Mouse (Mus musculus) forebrain, embryonic 12.5 days (tissue): ENCODE data around the gene Avil. TPM values are rescaled to one million over a fixed set of nuclear protein-coding genes. Genes with fewer than 3 reads are reported as not detected.

Source experiments
- ATAC-seq: fragments of 200-750 bp; cut with Nextera tagmentation; 2 replicates; pipeline ENCODE4 v1.8.0; 2017; ENCODE audit warnings: moderate TSS enrichment; ENCODE audit not compliant: low FRiP score
- H3K27ac ChIP-seq: fragments of 300-500 bp; sonication (generic); 2 replicates; pipeline ENCODE4 v1.5.1; 2016; ENCODE audit warnings: mild to moderate bottlenecking
- H3K27me3 ChIP-seq: fragments of 300-500 bp; sonication (generic); 2 replicates; pipeline ENCODE4 v1.6.1; 2016; ENCODE audit warnings: mild to moderate bottlenecking
- H3K36me3 ChIP-seq: fragments of 300-500 bp; sonication (generic); replicated peaks from 2 replicates; pipeline ENCODE4 v1.6.1; 2016; ENCODE audit warnings: mild to moderate bottlenecking
- H3K4me1 ChIP-seq: fragments of 300-500 bp; sonication (generic); 2 replicates; pipeline ENCODE4 v1.6.1; 2016
- H3K4me2 ChIP-seq: fragments of 300-500 bp; sonication (generic); 2 replicates; pipeline ENCODE4 v1.6.1; 2016; ENCODE audit warnings: mild to moderate bottlenecking, moderate library complexity
- H3K4me3 ChIP-seq: fragments of 300-500 bp; sonication (generic); replicated peaks from 2 replicates; pipeline ENCODE4 v1.5.1; 2016; ENCODE audit warnings: mild to moderate bottlenecking
- H3K9ac ChIP-seq: fragments of 300-500 bp; sonication (generic); 2 replicates; pipeline ENCODE4 v1.6.1; 2016; ENCODE audit warnings: mild to moderate bottlenecking
- H3K9me3 ChIP-seq: fragments of 300-500 bp; sonication (generic); 2 replicates; pipeline ENCODE4 v1.6.1; 2016
- WGBS: fragments of 180-500 bp; shearing (Covaris S2); methylation state at CpG from one replicate; pipeline ENCODE4 v1.1.7; 2016; 5-methylcytosine and 5-hydroxymethylcytosine counted together
- polyA plus RNA-seq: library from polyadenylated mRNA; unstranded; fragments of >200 nt; fragmentation: Nextera tagmentation; extraction: Ambion mirVana; gene quantifications from 2 replicates; pipeline ENCODE4 v1.2.1, GENCODE M21; 2016

The Avil gene
- 0.21 TPM in 1 of 2 replicates, not detected in the other for polyA plus RNA-seq

DNA sequence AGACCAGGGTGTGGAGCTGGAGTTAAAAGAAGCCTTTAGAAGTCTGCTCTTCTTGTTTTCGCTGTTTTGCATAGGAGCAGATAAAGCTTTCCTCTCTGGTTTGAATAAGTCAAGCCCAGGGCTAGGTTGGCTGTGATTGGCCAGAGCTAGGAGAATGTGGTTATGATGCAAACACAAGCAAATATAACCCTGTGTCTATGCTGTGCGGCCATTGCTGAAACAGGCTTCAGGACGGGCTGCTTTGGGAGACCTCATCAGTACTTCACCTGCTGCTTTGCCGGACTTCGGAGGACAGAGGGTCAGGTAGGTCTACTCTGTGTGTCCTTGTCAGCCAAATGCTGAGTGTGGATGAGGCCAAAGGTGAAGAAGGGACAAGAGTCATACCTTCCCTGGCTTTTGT, at the start of gene Avil:
Gene Avil, plus strand, starts transcription at position 181 of the 400 bp plus-strand sequence.
- Histone ChIP-seq H3K4me2 (no peak within 1 kb of the TSS), H3K27ac (0 out of 2 replicates have a peak within 1 kb of the TSS, but pooled peaks have one; percentile 19), H3K4me3 (no peak within 1 kb of the TSS), H3K9ac (no peak within 1 kb of the TSS), H3K27me3 (no peaks in the 10 kb centered on the region), H3K9me3 (no peaks in the 10 kb centered on the region), H3K36me3 (peaks cover 46% of the 10 kb centered on the region), H3K4me1 (no peaks in the 10 kb centered on the region)
- 90% methylated on average over 5 of the region's 5 CpGs for WGBS
- ATAC-seq, result peak; percentile 39; the same call in 1 of the 2 replicates

DNA sequence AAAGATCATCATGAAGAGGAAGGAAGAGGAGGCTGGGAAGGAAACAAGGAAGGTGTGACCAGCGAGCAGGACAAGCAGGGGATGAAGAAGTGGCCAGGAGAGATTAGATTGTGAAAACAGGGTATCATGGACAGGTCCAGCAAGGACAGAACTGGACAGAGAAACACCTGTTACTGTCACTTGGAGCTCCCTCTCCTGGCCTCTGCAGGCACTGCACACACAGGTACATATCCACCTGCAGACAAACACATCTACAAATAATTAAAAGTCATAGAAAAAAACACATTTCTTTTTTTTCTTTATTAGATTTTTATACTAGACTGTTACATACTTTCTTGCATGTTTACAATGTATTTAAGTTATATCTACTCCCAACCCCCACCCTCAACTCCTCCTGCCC, 48.1 kb upstream of the Avil start:
- Histone ChIP-seq H3K4me3 (no peak overlapping the region), H3K9me3 (no peaks in the 10 kb centered on the region), H3K9ac (no peak overlapping the region), H3K4me1 (peaks cover 13% of the 10 kb centered on the region), H3K36me3 (no peaks in the 10 kb centered on the region), H3K27me3 (0 out of 2 replicates have a peak, but pooled peaks cover 6% of the 10 kb centered on the region), H3K27ac (no peak overlapping the region), H3K4me2 (no peak overlapping the region)
- 95% methylated on average over 1 of the region's 1 CpGs for WGBS
- ATAC-seq, result no peak

DNA sequence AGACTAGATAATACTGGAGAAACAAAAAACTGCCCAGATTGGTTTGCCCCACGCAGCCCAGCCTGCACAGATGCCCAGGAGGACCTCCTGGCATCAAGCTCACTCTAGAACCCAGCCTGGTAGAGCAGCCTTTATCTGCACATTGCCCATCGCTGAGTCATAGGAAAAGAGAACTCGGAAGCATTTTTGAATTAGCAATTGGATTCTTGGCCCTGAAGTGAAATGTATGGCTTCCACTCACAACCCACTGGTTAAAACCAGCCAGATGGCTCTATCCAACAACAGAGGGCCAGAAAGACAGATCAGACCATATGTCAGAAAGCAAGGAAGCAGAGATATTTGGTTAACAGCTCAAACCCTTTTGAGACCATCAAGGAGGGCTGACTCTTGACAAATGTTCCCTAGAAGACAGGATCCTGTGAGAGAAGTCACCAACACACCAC, 47.5 kb upstream of the Avil start:
- H3K36me3 ChIP-seq, result no peaks in the 10 kb centered on the region
- H3K9me3 ChIP-seq, result no peaks in the 10 kb centered on the region
- peaks cover 19% of the 10 kb centered on the region for H3K4me1 ChIP-seq
- no peak overlapping the region for H3K4me2 ChIP-seq
- no peak for ATAC-seq
- 87% methylated on average over 3 of the region's 3 CpGs for WGBS
- no peak overlapping the region for H3K27ac ChIP-seq
- H3K9ac ChIP-seq, result no peak overlapping the region
- 0 out of 2 replicates have a peak, but pooled peaks cover 6% of the 10 kb centered on the region for H3K27me3 ChIP-seq
- H3K4me3 ChIP-seq, result no peak overlapping the region

DNA sequence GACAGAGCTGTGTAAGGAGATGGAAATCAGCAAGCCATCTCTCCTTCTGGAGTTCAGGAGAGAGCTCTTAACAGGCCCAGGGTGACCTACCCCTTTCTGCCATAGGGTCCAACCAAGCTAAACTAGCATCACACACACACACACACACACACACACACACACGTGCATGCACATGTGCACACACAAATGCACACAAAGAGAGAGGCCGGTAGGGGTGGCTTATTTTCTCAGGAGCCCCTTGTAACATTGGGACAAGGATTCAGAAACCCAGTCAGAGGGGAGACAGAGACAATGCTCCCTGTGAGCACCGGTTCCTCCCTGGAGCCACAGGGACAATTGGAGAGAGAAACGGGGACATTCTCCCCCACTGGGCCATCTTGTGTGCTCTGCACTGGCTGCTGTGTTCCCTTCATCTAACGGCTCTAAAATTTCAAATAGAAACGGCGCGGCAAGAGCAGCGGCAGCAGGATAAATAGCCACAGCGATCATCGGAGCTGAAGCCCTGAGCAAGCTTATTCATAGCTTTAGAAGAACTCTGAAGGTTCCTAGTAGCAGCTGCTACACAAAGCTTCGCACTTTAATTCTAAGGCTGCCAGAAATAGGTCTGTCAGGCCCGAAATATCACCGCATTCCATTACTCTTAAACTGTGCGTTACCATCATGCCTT, 43.7 kb upstream of the Avil start:
- peak overlapping the region; percentile 40 for H3K9ac ChIP-seq
- H3K9me3 ChIP-seq, result no peaks in the 10 kb centered on the region
- H3K4me1 ChIP-seq, result peaks cover 22% of the 10 kb centered on the region
- H3K27me3 ChIP-seq, result peaks cover 15% of the 10 kb centered on the region; the same call in 1 of the 2 replicates
- peak overlapping the region; percentile 91 for H3K27ac ChIP-seq
- WGBS, result 5% methylated on average over 15 of the region's 15 CpGs
- H3K4me3 ChIP-seq, result no peak overlapping the region
- no peaks in the 10 kb centered on the region for H3K36me3 ChIP-seq
- ATAC-seq, result 0 out of 2 replicates have a peak, but pooled peaks have one; percentile 3
- peak overlapping the region; percentile 47 for H3K4me2 ChIP-seq

DNA sequence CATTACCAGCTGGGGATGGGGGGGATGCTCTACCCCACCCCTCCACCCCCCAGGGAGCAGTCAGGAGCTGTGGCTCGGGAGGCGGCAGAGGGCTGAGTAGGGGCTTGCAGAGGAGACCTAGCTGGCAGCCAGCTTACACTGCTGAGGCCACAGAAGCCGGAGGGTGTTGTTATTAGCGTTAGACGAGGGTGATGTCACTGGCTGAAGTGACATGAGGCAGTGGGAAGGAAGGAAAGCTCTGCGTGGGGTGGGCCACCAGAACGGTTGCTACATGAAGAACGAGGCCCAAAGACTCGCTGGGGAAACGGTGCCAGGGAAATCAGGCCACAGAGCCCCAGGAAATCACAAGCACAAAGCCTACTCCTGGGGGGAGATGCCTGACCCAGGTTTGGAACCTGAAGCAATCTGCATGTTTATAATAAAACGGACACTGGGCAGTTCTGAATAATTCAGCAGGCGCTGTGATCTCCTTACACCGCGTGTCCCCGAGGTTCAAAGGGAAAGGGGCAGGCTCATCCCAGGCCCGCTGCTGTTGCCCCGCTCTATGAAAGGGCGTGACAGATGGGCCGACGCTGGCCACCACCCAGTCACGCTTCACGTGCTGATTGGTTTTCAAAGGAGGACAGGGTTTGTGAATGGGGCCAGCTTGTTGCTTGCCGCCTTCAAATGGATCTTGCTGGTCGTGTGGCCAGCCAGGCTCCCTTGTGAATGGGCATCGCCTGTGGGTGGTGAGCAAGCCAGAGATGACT, 43.0 kb upstream of the Avil start:
- H3K27ac ChIP-seq, result peak overlapping the region; percentile 91
- H3K36me3 ChIP-seq, result no peaks in the 10 kb centered on the region
- peaks cover 15% of the 10 kb centered on the region; the same call in 1 of the 2 replicates for H3K27me3 ChIP-seq
- peak overlapping the region; percentile 7; the same call in 1 of the 2 replicates for H3K4me3 ChIP-seq
- H3K4me1 ChIP-seq, result peaks cover 29% of the 10 kb centered on the region
- H3K9ac ChIP-seq, result peak overlapping the region; percentile 40
- peak overlapping the region; percentile 47 for H3K4me2 ChIP-seq
- peak; percentile 91 for ATAC-seq
- under 1% methylated on average over 25 of the region's 25 CpGs for WGBS
- H3K9me3 ChIP-seq, result no peaks in the 10 kb centered on the region

DNA sequence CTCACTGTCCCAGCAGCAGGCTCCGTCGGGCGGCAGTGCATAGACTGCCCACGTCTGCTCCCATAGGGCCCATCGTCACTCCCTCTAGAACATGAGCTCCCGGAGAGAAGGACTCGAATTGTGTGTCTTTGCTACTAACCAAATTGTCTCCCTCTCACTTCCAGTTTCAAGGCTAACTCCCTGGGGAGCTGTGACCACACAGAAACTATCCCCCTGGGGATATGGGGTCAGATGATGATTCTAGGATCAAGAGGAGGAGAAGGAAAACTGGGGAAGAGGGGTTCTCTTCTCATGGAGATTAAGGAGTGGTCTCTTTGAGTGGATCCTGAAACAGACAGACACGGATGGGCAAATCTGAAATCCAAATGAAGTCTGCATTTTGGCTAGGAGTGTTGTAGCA, 40.0 kb upstream of the Avil start:
- ATAC-seq, result no peak
- H3K9me3 ChIP-seq, result no peaks in the 10 kb centered on the region
- peaks cover 35% of the 10 kb centered on the region for H3K4me1 ChIP-seq
- H3K4me2 ChIP-seq, result no peak overlapping the region
- H3K27me3 ChIP-seq, result peaks cover 15% of the 10 kb centered on the region; the same call in 1 of the 2 replicates
- WGBS, result 84% methylated on average over 8 of the region's 8 CpGs
- H3K9ac ChIP-seq, result no peak overlapping the region; the same call in 1 of the 2 replicates
- H3K36me3 ChIP-seq, result no peaks in the 10 kb centered on the region
- no peak overlapping the region for H3K27ac ChIP-seq
- no peak overlapping the region for H3K4me3 ChIP-seq

DNA sequence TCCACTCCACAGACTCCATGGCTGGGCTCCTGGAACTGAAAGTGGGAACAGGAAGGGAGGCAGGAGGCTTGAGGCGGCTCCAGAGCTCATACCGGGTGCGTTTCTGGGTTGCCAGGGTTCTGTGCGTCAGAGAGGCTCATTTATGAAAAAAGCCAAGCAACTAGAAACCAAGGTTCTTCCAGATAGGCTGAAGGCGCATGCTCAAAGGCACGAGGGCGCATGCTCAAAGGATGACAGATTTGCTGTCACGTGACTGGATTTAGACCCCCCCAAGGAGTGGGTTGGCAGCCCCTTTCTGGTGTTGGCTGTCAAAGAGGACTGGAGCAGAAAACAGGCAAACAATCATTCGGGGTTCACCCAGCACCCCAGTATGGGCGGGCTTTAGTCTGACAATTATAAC, 38.8 kb upstream of the Avil start:
- peaks cover 9% of the 10 kb centered on the region; the same call in 1 of the 2 replicates for H3K27me3 ChIP-seq
- ATAC-seq, result 0 out of 2 replicates have a peak, but pooled peaks have one; percentile 0
- peaks cover 29% of the 10 kb centered on the region for H3K4me1 ChIP-seq
- peak overlapping the region; percentile 26; the same call in 1 of the 2 replicates for H3K4me2 ChIP-seq
- 63% methylated on average over 10 of the region's 10 CpGs for WGBS
- H3K4me3 ChIP-seq, result no peak overlapping the region
- no peak overlapping the region for H3K9ac ChIP-seq
- H3K36me3 ChIP-seq, result no peaks in the 10 kb centered on the region
- peak overlapping the region; percentile 67 for H3K27ac ChIP-seq
- no peaks in the 10 kb centered on the region for H3K9me3 ChIP-seq

DNA sequence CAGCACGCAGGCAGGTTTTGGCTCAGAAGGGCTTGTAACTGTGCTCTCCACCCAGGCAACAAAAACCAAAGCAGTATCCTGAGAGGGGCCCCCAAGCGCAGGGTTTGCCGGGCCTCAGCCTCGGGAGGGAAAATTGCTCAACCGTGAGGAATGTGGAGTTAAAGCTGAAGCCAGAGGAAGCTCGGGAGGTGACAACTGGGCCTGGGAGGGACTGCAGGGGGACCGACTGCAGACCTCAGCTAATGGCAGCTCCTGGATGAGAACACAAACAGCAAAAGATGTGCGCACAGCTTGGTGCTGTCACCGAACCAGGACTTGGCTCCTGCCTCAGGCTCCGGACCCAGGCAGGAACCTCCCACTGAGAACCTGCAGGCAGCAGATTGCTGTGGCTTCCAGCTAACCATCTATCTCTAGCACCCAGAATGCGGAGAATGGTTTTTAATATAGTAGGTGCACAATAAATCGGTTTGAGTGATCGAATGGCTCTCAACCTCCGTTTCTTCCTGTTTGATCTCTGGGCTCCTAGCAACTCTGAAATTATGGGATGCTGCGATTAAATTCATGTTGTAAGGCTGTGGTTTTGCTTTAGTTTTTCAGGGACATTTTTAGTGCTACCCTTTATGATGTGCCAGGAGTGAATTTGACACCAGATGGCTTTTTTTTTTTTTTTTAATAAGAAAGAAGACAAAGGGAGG, 38.1 kb upstream of the Avil start:
- ATAC-seq, result peak; percentile 39; the same call in 1 of the 2 replicates
- Histone ChIP-seq H3K27me3 (peaks cover 9% of the 10 kb centered on the region; the same call in 1 of the 2 replicates), H3K4me1 (peaks cover 22% of the 10 kb centered on the region), H3K4me2 (peak overlapping the region; percentile 26; the same call in 1 of the 2 replicates), H3K4me3 (no peak overlapping the region), H3K9ac (no peak overlapping the region), H3K27ac (peak overlapping the region; percentile 67), H3K9me3 (no peaks in the 10 kb centered on the region), H3K36me3 (no peaks in the 10 kb centered on the region)
- 31% methylated on average over 15 of the region's 15 CpGs for WGBS

DNA sequence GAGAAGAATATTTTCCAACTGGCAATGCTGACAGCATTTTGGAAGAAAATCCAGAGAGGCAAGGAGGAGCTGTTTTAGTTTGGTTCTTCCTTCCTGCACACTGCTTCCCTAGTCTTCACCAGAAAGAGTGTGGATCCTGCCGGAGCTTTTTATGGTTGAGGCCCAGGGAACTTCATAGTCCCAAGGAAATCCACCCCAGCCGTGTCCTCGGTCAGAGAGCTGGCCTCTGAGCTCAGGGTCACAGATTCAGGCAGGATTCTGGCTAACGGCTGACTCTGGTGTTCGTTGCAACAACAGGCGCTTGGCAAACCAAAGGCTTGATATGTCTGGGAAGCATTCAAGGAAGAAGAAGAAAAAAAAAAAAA, 37.6 kb upstream of the Avil start:
- WGBS, result 52% methylated on average over 6 of the region's 6 CpGs
- Histone ChIP-seq H3K9ac (no peak overlapping the region), H3K4me2 (no peak overlapping the region), H3K4me3 (no peak overlapping the region), H3K27me3 (peaks cover 9% of the 10 kb centered on the region; the same call in 1 of the 2 replicates), H3K4me1 (peaks cover 17% of the 10 kb centered on the region), H3K9me3 (no peaks in the 10 kb centered on the region), H3K27ac (no peak overlapping the region; the same call in 1 of the 2 replicates), H3K36me3 (no peaks in the 10 kb centered on the region)
- ATAC-seq, result no peak

DNA sequence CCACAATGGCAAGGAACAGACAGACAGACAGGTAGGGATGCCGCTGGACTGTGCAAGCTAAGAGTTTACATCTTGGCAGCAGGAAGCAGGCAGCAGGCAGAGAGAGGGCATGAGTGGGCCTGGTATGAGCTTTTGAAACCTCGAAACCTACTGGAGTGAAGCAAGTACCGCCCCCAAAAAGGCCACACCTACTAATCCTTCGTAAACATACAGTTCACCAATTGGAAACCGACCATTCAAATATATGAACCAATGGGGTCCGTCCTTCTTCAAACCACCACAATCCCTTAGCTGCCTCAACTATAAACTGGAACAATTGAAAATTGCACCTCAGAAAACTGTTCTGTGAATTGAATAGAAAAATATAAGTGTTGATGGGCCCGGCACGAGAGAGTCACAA, 36.7 kb upstream of the Avil start:
- 87% methylated on average over 8 of the region's 8 CpGs for WGBS
- no peak overlapping the region for H3K4me2 ChIP-seq
- no peaks in the 10 kb centered on the region for H3K36me3 ChIP-seq
- ATAC-seq, result no peak
- H3K9ac ChIP-seq, result no peak overlapping the region
- H3K4me1 ChIP-seq, result peaks cover 16% of the 10 kb centered on the region
- peaks cover 9% of the 10 kb centered on the region; the same call in 1 of the 2 replicates for H3K27me3 ChIP-seq
- no peaks in the 10 kb centered on the region for H3K9me3 ChIP-seq
- H3K4me3 ChIP-seq, result no peak overlapping the region
- no peak overlapping the region for H3K27ac ChIP-seq

DNA sequence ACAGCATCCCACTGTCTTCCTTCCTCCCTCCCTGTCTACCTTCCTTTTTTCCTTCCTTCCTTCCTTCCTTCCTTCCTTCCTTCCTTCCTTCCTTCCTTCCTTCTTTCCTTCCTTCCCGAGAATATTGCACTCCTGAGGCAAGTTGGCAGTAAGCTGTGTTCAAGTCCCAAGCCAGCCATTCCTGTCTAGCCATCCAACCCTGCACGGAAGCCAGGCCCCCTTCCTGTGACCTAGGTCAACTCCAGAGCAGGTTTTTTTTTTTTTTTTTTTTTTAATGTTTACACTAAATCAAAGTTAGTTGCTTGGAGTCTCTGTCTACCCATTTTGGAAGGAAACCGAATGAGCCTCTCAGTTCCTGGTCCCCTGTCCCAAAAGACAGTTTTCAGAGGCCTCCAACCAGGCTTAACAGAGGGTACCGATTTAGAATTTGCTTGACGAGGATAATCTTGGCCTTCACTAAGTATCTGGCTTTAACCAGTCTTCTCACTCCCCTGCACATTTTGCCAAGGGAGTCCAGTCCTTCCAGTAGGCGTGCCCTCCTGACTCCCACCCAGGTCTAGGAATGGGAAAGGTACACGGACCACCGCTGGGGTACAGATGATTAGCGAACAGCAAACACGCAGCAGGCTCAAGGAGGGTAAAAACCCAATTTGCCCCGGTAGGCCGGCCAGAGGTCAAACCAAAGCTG, 29.0 kb upstream of the Avil start:
- H3K9ac ChIP-seq, result no peak overlapping the region
- 0 out of 2 replicates have a peak overlapping the region, but pooled peaks have one; percentile 3 for H3K4me3 ChIP-seq
- H3K4me1 ChIP-seq, result peaks cover 20% of the 10 kb centered on the region
- no peaks in the 10 kb centered on the region for H3K9me3 ChIP-seq
- H3K36me3 ChIP-seq, result no peaks in the 10 kb centered on the region
- 5% methylated on average over 12 of the region's 12 CpGs for WGBS
- H3K27ac ChIP-seq, result peak overlapping the region; percentile 50; the same call in 1 of the 2 replicates
- H3K27me3 ChIP-seq, result peaks cover 14% of the 10 kb centered on the region; the same call in 1 of the 2 replicates
- peak overlapping the region; percentile 41 for H3K4me2 ChIP-seq
- ATAC-seq, result peak; percentile 44
